Mouse (Mus musculus) retina, postnatal 7 days (tissue): ENCODE data around the gene Spag9.

Experiments
- DNase-seq: peaks from one replicate; pipeline ENCODE4 v3.0.0-alpha.2; 2012; ENCODE audit warnings: low read depth, low spot score

The Spag9 gene

DNA sequence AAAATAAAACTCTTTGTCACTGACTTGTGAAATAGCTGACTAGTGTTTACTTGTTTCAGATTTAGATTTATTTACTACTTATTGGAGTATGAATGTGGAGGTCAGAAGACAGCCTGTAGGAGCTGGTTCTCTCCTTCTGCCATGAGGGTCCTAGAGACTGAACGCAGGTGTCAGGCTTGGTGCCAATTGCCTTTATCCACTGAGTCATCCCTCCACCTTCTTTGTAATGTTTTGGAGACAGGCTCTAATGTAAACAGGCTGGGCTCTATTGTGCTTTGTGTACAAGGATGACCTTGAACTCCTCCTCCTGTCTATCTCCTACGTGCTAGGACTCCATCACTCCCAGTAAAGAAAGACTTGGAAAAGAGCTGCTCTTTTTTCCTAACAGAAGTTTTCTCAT, 51.4 kb downstream of the Spag9 start:
- no peak for DNase-seq

DNA sequence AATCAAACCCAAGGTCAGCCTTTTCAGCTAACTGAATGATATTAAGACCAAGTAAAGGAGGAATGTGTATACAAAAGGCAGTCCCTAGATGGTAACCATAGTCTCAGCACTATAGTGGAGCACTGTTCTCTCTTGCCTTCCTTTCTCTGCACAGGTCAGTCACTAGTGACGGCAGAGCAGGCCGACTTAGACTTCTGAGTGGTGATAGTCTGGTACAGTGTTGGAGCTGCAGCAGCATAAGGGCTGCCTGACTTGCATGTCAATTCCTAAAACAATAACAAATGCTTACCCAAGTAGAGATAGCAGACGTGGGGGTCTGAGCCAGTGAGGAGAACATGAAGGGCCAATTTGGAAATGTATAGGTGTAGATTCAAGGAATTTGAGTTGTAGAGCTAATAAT, 58.3 kb downstream of the Spag9 start:
- no peak for DNase-seq

DNA sequence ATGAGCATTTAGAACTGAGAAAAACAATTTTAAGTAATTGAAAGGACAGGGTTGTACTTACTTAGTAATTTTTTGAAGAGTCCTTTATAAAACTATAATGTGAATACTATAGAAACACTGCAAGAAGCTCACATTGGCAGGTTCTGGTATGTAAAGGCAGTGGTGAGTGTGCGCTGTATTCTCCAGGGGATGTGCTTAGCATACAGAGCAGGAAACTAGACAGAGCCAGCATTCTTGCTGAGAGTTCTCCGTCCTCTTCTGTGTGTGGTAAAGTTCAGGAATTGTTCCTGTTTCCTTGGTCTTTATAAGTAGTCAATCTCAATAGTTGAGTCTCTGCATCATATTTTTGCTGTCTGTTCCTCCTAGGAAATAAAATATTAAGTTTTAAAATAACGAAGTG, 59.0 kb downstream of the Spag9 start:
- no peak for DNase-seq

DNA sequence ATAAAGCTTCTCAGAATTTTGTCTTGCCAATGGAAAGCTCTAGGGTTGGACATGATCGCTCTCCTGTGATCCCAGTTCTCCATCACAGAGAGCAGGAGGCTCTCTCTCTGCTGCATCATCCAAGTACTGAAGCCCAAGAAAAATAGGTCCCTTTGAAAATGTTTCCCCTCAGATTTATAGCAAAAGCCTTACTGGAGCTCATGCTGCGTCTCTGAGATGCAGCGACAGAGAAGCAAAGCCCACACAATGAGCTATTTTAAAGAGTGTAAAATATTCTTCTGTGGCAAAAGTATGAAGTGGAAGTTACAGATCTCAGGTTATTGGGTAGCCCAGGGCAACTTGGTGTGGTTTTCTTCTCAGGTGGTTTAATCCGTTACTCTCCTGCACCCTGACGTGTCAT, 68.0 kb downstream of the Spag9 start:
- DNase-seq = no peak

DNA sequence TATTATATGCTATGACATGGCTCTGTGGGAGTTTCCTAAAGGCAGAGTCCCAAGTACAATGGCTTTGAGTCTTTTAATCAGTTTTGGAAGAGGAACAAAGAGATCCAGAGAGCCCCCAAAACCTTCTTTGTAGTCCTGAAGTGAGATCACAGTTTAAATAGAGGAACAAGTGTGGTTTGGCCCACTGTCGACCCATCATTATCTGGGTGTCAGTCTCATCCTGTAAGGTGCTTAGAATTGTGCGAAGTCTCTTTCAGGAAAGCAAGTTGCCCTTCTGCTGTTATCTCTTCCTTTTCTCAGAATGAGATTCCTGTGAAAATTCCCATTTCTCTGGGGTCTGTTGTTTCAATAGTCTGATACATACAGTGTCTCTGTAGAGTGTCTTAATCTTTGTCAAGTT, 74.6 kb downstream of the Spag9 start:
- no peak for DNase-seq

DNA sequence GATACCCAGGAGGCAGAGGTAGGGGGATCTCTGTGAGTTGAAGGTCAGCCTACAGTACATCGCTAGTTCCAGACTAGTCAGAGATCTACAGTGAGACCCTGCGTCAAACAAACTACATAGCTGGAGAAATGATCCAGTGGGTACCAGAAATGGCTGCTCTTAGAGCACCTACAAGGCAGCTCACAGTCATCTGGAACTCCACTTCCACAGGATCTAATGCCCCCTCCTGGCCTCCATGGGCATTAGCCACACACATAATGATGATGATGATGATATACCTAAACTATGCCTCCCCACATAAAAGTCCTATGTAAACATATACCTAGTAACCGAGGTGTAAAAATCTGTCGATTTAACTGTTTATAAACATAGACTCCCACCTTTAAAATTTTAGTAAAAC, 77.4 kb downstream of the Spag9 start:
- DNase-seq = peak; percentile 13

DNA sequence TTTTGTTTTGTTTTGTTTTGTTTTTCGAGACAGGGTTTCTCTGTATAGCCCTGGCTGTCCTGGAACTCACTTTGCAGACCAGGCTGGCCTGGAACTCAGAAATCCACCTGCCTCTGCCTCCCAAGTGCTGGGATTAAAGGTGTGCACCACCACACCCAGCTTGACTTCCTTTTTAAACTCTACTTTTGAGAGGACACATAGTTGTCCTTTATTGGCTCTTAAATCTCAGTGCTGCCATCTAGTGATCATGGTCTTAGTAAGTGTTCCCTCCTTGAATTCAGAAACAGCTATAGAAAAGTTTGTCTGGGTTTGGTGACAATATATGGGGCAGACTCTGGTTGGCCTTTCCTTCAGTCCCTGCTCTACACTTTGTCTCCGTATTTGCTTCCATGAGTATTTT, 91.1 kb downstream of the Spag9 start:
- peak; percentile 61 for DNase-seq

DNA sequence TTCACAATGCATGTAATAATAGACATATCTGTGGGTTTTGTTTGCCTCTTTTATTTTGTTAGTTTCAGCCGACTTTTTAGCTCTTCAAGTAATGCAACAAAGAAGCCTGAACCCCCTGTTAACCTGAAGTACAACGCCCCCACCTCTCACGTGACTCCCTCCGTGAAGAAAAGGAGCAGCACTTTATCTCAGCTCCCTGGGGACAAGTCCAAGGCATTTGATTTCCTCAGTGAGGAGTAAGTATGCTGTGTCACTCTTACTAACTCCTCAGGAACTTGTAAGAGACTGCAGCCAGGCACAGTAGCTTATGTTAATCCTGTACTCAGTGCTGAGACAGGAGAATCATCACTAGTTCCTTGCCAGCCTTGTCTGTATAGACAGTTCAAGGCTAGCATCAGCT, 94.6 kb downstream of the Spag9 start:
- no peak for DNase-seq

DNA sequence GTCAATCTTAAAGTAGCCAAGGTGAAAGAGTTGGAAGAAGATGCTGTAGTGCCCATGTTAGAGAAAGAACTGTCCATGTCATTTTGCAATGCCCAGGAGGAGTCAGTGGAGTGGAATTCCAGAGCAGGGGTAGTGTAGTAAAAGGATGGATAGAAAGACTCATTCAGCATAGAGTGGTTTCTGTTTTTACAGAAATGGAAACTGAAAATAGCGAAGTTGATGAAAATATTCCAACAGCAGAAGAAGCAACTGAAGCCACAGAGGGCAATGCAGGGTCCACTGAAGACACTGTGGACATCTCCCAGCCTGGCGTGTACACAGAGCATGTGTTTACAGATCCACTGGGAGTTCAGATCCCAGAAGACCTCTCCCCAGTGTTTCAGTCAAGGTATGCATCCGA, 101.6 kb downstream of the Spag9 start:
- DNase-seq = no peak

DNA sequence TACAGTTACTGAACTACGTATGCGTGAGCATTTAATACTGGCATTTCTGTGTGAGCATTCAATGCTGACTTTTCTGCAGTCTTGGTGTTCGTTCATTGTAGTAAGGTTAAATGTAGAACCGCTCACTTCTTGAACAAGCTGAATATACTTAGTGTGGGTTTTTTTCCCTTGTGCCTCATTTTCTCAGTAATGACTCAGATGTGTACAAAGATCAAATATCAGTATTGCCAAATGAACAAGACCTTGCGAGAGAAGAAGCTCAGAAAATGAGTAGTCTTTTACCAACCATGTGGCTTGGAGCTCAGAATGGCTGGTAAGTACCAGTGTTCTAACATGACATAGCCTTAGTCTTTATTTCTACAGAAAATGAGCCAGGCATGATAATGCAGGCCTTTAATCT, 102.9 kb downstream of the Spag9 start:
- DNase-seq = no peak

DNA sequence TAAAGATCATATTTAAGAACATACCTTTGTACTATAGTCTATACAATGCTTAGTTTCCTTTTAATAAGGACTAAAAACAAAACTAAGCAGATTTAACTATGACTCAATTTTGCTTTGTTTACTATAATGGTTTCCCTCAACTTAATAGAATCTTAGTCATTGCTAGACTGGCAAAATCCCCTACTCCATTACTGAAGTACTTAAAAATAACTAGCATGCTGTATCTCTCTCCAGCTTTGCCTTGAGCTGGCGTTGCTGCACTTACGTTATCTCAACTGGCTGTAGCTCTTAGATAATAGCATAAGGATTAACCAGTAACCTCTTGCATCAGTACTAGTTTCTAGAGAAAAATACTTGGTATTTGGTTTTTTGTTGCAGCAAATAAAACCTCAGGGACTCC, 117.9 kb downstream of the Spag9 start:
- no peak for DNase-seq

DNA sequence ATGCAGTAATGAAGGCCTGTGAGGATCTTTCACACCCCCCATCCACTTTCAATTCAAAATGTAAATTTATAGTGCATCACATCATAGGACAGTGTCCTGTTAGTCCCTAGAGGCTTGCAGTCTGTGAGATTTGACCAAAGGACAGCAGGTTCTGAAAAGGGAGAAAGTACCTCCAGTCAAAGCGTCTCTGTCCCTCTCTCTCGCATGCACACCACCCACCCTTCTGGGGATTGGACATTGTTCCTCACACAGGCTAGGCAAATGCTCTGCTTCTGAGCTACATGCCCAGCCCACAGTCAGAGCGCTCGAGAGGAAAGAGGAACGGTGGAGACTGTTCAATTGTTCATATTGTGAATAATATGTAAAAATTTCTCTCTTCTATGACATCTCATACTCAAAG, 119.5 kb downstream of the Spag9 start:
- DNase-seq = no peak

DNA sequence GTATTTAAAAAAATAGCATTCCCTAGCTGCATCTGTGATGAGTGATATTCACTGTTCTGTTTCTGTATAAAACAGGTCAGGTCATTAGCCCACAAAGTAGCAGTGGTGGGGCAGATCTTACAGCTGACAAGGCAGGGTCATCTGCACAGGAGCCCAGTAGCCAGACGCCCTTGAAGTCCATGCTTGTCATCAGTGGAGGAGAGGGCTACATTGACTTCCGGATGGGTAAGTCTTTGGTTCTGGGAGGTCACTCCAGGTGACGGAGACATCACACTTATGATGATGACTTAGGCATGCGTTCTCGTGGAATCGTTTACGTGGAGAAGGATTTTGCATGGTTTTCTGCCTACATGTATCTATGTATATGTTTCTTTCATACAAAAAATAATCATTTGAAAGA, 120.8 kb downstream of the Spag9 start:
- no peak for DNase-seq

DNA sequence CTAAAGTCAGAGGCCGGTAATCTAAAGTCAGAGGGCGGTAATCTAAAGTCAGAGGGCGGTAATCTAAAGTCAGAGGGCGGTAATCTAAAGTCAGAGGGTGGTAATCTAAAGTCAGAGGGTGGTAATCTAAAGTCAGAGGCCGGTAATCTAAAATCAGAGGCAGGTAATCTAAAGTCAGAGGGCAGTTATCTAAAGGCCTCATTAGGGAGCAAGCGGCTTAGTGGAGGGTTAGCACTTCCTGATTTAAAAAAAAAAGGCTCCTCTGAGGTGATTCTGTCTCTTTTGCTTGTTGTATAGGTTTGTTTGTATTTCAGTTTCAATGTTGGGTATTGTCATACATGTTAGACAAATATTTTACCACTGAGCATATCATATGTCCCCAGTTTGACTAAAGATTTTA, 121.9 kb downstream of the Spag9 start:
- DNase-seq = no peak

DNA sequence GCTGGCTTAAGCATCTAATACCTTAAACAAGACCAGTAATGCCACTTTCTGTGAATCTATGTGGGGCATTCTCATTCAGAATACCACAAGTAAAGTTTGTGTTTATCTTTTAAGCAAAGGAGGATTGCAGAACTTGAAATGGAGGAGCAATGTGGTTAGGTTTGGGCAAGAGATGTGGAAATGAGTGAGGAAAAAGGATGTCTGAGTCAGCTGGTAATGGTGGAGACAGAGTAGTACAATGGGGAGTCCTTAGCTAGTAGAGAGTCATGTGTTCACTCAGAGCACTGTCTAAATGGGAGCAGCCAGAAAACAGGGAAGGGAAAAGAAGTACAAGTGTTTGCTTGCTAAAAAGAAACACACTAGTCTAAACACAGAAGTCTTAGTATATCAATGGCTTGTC, 122.7 kb downstream of the Spag9 start:
- no peak for DNase-seq

DNA sequence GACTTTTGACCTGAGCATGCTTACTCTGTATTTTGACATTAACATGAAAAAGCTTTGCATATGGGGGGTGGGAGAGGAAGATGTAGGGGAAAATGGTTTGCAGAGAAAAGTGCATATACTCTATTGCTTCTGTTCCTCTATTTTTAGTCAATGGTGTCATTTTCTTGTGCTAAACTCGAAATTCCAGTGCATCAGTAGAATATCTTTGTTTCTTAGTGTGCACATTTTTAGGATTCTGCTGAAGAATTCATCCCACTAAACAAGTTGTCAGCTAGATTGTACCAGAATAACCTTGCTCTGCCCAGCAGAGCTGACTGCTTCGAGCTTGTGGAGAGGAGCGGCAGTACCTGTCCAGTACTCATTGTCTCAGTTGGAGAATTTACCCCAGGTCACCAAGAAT, 124.8 kb downstream of the Spag9 start:
- no peak for DNase-seq

DNA sequence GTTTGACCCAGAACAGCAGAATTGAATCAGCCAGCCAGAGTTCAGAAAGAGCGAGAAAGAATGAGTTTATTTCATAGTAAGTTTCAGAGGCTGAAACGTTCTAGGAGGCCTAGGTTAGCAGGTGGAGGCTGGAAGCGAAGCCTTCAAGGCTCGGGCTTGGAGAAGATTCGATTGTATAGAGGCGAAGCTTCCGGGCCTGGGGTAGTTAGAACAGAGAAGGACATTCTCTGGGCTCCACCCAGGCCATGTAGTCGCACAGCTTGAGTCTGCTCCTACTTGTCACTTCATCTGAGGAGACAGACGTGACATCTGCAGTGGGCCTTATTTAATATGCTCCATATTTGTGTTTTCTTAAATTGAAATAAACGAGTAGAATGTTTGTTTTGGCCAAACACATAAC, 125.6 kb downstream of the Spag9 start:
- no peak for DNase-seq

DNA sequence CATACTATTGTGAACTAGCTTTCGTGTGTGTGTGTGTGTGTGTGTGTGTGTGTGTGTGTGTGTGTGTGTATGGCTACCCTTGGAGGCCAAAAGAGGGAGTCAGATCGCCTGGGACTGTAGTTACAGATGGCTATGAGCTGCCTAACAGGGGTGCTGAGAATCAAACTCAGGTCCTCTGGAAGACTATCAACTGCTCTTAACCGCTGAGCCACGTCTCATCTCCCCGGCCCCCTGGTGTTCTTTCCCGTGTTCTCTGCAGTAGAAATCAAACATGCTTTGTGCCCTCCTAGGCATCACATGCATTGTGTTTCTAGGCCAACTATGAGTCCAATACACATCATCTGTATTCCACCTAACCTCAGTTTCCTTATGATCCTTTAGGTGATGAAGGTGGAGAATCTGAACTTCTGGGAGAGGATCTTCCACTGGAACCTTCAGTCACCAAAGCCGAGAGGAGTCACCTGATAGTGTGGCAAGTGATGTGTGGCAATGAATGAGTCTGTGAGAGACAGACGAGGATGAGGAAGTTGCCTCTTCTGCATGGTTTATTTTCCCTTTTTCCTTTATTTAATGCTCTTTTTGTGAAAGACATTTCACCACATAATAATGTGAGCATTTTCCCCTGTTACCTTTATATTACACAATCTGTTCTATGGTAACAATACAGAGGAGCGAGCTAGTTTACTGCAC, 126.6 kb downstream of the Spag9 start:
- no peak for DNase-seq

DNA sequence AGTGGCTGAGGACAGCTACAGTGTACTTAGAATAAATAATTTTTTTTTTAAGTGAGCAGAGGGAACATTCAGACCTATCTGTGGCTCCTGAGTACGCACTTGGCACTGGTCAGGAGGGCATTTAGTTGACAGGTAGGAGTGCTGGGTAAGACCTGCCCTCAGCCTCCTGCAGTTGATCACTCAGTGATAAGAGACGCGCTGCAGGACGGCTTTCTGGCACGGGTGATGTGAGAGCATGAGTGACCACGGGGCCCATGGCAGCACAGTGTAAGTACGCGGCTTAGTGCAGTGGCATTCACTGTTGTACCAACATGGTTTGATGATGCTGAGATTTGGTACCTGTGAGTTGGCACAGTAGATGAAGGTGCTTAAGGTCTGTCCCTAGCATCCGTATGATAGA, 130.8 kb downstream of the Spag9 start:
- DNase-seq = no peak

DNA sequence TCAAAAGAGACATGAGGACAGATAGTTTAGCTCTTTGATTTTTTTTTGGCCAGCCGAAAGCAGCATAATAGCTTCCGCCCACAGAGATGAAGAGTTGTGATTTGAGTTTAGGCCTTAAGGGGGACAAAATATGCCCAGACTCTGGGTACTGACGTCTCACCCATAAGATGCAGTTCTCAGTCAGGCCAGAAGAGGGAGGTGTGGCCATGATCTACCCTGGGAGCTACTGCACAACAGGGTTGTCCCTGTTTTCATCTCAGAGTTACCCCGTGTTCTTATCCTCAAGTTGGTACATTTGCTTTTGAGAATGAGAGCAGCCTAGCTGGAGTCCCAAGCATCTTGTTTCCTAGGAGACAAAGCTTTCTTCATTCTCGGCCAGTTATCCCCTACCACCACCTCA, 132.1 kb downstream of the Spag9 start:
- peak; percentile 73 for DNase-seq

DNA sequence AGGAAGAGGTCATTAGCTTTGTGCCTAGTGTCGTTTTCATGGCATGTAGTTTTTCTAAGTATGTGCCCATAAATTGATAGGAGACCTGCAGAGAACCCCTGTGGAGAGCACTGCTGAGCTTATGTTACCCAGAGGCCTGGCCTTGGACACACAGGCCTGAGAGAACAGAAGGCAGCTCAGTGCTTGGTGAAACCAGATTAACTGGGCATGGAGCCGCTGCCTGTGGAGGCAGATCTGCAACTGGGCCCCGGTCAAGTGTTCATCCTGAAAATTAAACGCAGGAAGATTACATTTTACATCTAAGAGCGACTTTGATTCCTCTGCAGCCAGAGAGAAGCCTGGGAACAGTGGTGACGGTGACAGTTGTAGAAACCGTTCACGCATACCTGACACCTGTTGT, 132.6 kb downstream of the Spag9 start:
- no peak for DNase-seq

DNA sequence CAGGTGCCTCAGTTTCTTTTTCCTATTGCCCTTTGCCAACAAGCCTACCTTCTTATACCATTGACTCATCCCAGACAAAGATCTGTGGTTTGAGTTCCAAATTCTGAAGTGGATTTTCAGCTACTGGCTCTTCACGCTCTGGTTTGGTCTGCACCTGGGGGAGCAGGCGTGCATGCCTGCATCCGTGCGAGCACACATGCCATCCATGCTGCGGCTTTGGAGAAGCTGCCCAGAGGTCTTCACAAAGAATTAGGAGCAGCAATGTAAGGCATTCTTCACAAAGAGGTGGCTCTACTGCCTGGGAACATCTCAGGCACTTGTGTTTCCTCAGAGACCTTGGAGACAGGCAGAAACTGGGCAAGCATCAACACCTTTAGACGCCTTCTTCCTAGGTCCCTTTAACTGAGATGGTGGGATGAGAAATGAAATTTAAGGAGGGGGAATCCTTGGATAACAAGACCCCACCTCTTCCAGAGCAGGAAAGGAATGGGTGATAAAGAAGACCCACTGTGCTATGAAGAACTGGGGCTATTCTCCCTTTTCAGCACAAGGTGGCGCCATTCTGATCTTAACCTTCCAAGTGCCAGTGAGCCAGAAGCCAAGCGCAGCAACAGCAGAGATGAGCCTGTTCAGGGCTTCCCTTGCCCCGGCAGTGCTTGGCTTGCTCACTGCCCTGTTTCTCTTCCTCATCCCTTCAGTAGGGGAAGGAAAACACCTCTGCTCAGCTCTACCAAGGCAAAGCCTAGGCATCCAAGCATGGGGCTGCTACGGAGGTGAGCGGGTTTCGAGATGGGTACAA, 133.6 kb downstream of the Spag9 start:
- peak; percentile 53 for DNase-seq
